Mouse (Mus musculus) cerebellum, postnatal 36 days (tissue): ENCODE measurements at regions not wholly inside any gene's neighbourhood (a gene's known extent, or its start where the extent isn't known, plus 50 kb on each side); places are given as distances from the start of the nearest gene placed in this dataset.

ENCODE experiments used
- DNase-seq, 2 experiments: peaks; one replicate each; pipeline ENCODE4 v3.0.0; 2021 to 2022; ENCODE audit warnings: mixed read lengths in 2 of 2

- DNase-seq, result no peak
Observed at GRCm38 (mm10) chr15:62845884-62846283, 999.1 kb downstream of the Gsdmc2 start.

DNA sequence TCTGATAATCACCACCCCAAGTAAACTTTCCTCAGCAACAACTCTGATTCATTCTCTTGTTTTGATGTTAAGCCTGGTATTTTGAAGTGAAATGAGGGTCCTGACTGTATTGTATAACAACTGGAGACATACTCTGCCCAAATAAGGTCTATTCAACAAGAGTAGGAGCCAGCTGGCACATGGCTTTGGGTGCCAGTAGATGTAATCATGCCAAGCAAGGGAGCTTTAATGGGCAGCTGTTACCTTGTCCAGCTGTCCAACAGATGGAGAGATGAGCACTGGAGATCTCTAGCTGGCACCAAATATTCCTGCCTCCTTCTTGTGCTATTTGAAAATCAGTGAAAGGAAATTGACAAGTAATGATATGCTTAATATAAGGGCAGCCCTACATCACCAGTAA lies 1019.4 kb downstream of the Gsdmc2 start:
- DNase-seq, result no peak

DNA sequence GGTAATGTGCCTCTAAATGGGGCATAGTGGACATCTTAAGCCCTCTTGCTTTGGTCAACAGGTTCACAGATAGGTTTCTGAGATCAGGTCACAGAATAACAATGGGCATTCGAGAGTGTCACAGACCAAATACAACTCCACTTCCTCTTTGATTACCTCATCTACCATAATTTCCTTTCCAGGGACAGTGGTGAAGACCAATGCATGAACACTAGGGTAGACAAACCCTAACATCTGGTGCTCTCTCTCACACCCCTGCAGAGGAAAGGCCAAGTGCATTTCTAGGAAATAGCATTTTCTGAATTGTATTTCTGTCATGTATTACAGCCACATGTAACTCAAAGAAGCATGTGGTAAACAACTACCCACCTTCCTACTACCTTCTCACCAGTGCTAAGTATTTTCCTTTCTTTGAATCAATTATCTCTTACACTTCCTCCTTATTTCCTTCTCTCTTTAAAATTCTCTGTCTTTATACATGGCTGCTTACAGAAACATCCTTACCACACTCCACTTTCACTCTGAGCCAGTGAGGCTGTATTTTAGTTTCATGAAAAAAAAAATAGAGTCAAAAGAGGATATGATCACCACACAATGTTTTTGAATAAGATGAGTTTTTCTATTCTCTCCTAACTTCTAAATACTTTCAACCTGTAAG lies 1021.0 kb downstream of the Gsdmc2 start:
- no peak for DNase-seq

DNA sequence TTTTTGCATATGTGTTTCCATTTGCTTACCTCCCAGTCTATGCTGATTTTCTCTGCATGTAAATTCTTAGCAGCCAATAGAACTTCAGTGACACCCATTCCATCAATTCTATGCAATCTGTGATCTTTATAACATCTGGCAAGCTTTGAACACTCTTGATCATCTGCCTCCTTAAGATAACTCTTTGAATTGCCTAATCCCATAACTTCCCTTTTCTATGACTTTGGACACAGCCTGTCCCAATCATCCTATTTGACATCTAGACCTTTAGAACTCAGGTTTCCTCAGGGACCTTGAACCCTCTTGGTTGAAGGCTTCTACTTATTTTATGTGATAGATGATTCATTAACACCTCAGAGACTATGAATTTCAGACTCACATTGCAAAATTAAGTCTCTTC lies 1022.7 kb downstream of the Gsdmc2 start:
- no peak for DNase-seq

DNA sequence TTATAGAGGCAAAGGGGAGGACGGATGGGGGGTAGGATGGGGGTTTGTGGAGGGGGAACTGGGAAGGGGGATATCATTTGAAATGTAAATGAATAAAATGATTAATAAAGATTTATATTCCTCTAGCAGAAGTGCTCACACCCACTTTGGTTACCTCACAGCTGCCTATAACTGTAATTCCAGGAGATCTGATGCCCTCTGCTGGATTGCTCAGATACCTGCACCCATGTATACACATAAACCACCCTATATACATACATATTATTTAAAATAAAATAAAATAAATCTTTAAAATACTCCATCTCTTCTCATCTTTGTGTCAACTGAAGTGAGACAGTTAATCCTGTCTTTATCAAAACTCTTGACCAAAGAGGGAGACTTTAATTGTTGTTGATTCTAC lies 1031.9 kb downstream of the Gsdmc2 start:
- DNase-seq, result no peak

GRCm38 (mm10) chr15:62812026-62812425 lies 1033.0 kb downstream of the Gsdmc2 start:
- DNase-seq, result no peak

GRCm38 (mm10) chr15:62809320-62809719 lies 1035.7 kb downstream of the Gsdmc2 start:
- DNase-seq, result no peak

DNA sequence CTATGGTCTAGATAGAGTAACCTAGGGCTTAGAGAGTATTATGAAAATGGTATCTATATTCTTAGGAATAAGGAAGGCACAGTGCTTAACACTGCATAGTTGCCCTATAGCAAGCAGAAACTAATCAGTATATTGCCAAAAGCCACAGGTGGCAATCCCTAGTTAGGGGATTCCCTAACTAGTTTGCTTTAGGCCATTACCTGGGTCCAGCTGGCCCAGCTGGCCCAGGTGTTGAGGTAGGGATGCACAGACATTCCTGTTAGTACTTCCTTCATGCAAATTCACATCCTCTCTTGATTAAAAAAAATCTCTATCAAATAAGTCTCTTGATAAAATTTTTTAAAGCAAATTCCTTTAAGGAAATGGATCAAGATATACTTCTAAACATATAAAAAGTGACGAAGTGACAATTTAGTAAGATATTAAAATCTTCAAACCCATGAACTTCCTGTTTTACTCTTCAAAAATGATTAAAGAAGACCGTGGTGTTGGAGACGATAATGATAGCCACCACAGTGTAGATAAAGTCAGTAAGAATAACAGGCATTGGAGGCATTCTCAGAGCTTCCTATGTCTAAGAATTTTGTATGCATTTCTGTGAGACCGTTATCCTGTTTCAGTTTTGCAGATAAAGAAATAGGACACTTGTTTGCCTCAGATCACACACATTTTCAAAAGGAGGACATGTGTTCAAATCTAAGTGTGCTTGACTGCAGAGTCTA lies 1036.7 kb downstream of the Gsdmc2 start:
- DNase-seq, result no peak

- no peak for DNase-seq
Observed at GRCm38 (mm10) chr15:62807364-62807763, 1037.6 kb downstream of the Gsdmc2 start.

GRCm38 (mm10) chr15:62802770-62803169 lies 1042.2 kb downstream of the Gsdmc2 start:
- no peak for DNase-seq

- DNase-seq, result no peak
Observed at GRCm38 (mm10) chr15:62798731-62799130, 1046.2 kb downstream of the Gsdmc2 start.

DNA sequence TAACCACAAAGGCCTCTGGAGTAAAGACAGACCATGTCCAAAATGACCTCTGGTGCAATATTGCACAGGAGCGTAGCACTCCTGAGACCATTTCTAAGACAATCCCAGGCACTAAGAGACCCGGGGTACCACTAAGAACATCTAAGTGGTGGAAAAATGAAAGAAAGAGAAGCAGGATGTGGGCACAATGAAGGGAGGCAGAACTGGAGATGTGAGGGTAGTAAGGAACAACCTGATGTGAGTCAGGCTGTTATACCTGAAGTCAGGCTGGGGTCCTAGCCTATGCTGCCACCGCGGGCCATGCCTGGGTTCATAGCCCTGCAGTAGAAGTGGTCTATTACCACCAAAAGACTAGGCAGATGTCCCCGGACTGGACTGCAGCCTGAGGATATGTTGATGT lies 1051.4 kb downstream of the Gsdmc2 start:
- DNase-seq, result no peak

- DNase-seq, result no peak
Observed at GRCm38 (mm10) chr15:62792084-62792483, 1052.9 kb downstream of the Gsdmc2 start.

DNA sequence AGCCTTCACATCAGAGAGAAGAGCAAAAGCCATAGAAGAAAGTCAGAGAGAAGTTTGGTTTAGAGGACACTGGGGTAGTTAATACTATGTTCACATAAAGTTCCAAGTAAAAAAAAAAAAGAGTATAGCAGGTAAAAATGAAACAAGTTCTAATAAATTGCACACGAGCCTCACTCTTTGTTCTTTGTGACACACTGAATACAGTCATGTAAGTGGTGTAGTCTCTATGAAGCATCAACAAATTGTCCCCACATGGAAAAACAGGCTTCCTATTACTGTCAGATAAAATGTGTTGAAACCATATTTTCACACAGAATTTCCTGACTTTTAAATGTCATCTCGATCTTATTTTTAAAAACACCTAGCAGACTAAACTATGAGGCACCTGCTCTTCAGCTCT lies 1057.2 kb downstream of the Gsdmc2 start:
- DNase-seq, result no peak

DNA sequence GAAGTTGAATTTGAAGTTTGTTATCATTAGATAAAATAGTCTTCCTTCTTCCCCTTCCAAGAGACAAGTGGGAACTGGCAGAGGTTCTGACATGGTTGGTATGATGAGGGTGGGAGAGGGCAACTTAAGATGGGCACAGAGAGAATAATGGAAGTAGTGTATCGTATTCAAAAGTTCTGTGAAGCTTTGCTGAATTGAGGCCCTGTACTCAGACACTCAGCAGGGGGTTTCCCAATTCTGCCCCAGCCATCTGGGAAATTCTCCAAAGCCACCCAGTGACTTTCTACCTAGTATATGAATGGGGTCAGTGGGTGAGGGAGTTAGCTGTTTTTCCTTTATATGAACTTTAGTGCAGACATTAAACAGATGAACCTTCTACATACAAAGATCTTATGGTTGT lies 1058.7 kb downstream of the Gsdmc2 start:
- DNase-seq, result no peak

DNA sequence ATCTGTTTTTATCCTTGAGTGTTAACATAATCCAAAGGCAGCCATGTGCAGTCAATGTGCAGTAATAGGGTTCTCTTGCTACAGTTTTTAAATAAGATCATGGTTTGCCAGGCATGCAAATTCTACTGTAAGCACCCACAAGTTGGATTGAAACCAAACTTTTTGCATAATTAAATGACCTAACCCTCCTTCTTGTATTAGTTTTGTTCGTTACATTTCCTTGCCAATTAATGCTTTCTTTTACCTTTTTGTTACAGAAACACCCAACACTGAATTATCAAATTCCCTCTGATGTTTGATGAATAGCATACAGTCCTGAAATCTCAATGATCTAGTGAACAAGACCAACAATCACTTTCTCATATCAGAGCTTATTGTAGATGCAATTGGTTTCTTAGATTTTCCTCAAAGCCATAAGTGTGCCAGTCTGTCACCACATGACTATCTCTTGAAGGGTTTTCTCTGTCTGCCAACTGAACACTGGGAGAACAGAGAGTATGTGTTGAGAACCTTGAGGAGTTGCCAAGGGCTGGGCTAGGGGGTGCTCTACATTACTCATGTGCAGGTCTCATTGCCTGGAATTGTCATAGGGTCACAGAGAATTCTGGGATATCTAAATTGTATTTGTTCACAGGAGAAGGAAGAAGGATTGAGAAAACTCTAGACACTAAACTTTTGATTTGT lies 1060.4 kb downstream of the Gsdmc2 start:
- no peak for DNase-seq

DNA sequence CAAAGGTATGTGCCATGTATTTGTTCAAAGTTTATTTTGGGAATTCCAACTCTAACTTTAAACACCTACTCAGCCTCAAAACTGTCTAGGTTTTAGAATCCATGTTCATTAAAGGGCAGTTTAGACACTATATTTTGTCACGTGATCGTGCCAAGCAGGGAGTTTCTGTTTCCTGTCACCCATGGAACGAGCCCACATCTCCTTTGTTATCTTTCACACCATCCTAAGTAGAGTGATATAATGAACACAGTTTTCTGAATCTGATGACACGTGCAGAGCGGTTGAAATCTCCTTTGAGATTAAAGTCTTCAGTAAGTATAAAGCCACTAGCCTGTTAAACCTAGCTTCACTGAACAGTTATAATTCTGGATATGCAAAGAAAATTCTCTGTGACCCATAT lies 1066.1 kb downstream of the Gsdmc2 start:
- no peak for DNase-seq

GRCm38 (mm10) chr15:62752686-62753085 lies 1092.3 kb downstream of the Gsdmc2 start:
- no peak for DNase-seq

- no peak for DNase-seq
Observed at GRCm38 (mm10) chr15:62743879-62744278, 1101.1 kb downstream of the Gsdmc2 start.

- DNase-seq, result no peak
Observed at GRCm38 (mm10) chr15:62740746-62741145, 1104.2 kb downstream of the Gsdmc2 start.

GRCm38 (mm10) chr15:62735334-62735733 lies 1109.6 kb downstream of the Gsdmc2 start:
- DNase-seq, result no peak

DNA sequence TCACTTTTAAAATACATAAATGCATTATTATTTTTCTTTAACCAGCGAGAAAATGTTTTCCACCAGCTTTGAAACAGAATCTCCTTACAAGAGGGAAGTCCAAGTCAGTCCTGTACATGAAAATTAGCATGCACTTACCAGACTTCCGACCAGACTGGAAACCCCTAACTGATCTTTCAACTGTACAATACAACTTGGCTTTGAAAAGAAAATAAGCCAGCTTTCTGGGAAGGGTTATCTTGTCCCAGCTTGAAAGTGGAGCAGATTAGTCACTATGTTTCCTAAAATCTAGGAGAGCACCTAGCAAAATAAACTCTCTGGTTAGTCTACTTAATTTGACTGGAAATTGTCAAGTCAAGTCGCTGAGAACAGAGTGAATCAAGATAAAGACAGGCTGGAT lies 1110.1 kb downstream of the Gsdmc2 start:
- DNase-seq, result no peak

- DNase-seq, result no peak
Observed at GRCm38 (mm10) chr15:62730524-62730923, 1114.5 kb downstream of the Gsdmc2 start.

DNA sequence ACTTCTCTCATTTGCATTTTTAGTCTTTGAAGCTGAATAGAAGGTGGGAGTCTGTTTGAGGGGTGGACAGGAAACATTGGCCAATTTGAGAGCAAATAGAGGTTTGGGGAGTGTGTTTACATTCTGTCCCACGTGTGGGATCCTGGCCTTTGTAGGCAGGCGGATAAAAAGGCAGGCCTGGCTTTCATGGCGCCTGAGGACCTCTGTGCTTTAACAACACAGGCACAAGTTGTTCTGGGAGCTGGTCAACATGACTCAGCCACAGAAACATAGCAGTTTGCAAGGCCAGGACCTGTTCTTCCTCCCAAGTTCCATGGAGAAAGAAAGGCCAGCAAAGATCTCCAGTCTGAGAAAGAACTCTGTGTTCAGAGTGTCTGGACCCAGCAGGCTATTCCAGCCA lies 1130.7 kb downstream of the Gsdmc2 start:
- no peak for DNase-seq
